Mouse (Mus musculus) midbrain, postnatal 0 days (tissue): ENCODE results near the gene Mrps2. TPM values are rescaled to one million over a fixed set of nuclear protein-coding genes. Genes with fewer than 3 reads are reported as not detected.

Experiments used
- ATAC-seq: fragments of 200-750 bp; cut with Nextera tagmentation; 2 replicates; pipeline ENCODE4 v1.8.0; 2017; ENCODE audit warnings: moderate number of reproducible peaks, mild to moderate bottlenecking, moderate TSS enrichment, moderate library complexity; ENCODE audit not compliant: low FRiP score
- DNase-seq: peaks from one replicate; pipeline ENCODE4 v3.0.0-alpha.2; 2015; ENCODE audit warnings: low spot score
- H3K27ac ChIP-seq: fragments of 300-500 bp; sonication (generic); 2 replicates; pipeline ENCODE4 v1.5.1; 2014; ENCODE audit warnings: low read depth, mild to moderate bottlenecking, low read length, mixed read lengths
- H3K27me3 ChIP-seq: fragments of 300-500 bp; sonication (generic); 2 replicates; pipeline ENCODE4 v1.6.1; 2014; ENCODE audit warnings: low read length, control low read depth, mixed read lengths; ENCODE audit not compliant: insufficient read depth
- H3K36me3 ChIP-seq: fragments of 300-500 bp; sonication (generic); 2 replicates; pipeline ENCODE4 v1.6.1; 2014; ENCODE audit warnings: low read length, control low read depth, mixed read lengths; ENCODE audit not compliant: insufficient read depth
- H3K4me1 ChIP-seq: fragments of 300-500 bp; sonication (generic); 2 replicates; pipeline ENCODE4 v1.6.1; 2014; ENCODE audit warnings: mild to moderate bottlenecking, control low read depth, antibody characterized with exemption, low read length, mixed read lengths; ENCODE audit not compliant: insufficient read depth
- H3K4me2 ChIP-seq: fragments of 300-500 bp; sonication (generic); 2 replicates; pipeline ENCODE4 v1.6.1; 2014; ENCODE audit warnings: low read depth, mild to moderate bottlenecking, low read length, mixed read lengths; ENCODE audit not compliant: poor library complexity, severe bottlenecking
- H3K4me3 ChIP-seq: fragments of 300-500 bp; sonication (generic); 2 replicates; pipeline ENCODE4 v1.5.1; 2014; ENCODE audit warnings: low read depth, mild to moderate bottlenecking, low read length, moderate library complexity
- H3K9ac ChIP-seq: fragments of 300-500 bp; sonication (generic); replicated peaks from 2 replicates; pipeline ENCODE4 v1.6.1; 2014; ENCODE audit warnings: mild to moderate bottlenecking, low read length, moderate library complexity, mixed read lengths; ENCODE audit not compliant: poor library complexity, severe bottlenecking
- H3K9me3 ChIP-seq: fragments of 300-500 bp; sonication (generic); 2 replicates; pipeline ENCODE4 v1.6.1; 2016; ENCODE audit warnings: low read length, control low read depth
- CTCF ChIP-seq: IDR thresholded peaks from 2 replicates; pipeline ENCODE4 v1.5.1; 2016; ENCODE audit warnings: antibody characterized with exemption, mild to moderate bottlenecking
- WGBS: fragments of 180-500 bp; shearing (Covaris S2); extraction: QIAGEN DNeasy Blood & Tissue Kit; methylation state at CpG from one replicate; pipeline ENCODE4 v1.1.7; 2014; 5-methylcytosine and 5-hydroxymethylcytosine counted together
- polyA plus RNA-seq: library from polyadenylated mRNA; unstranded; fragments of >200 nt; fragmentation: Nextera tagmentation; extraction: Ambion mirVana; gene quantifications from 2 replicates; pipeline ENCODE4 v1.2.1, GENCODE M21; 2015
- total RNA-seq: library from RNA; depleted of rRNA; stranded (reverse); fragments of >200 nt; gene quantifications from 2 replicates; pipeline ENCODE4 v1.2.3, GENCODE M21; 2014

Gene Mrps2
- total and polyA plus RNA-seq, 2 experiments from 2014 or later, result 27.7 to 38.3 TPM

DNA sequence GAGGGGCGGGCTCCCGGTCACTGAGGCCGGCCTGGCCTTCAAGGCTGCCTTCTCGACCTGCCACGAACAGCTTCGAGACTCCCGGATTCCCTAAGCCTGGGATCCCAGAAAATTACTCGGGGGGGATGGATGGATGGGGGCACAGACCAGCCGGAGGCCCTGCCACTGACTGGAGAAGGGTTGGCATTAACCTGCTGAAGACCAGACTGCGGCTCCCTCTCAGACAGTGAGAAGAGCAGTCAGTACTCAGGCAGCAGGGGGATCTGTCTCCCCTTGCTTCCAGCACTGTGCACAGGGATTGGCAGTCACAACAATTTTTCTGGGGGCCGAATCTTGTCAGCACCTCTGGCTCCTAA, 20.6 kb upstream of the Mrps2 start:
- Histone ChIP-seq H3K27me3 (no peaks in the 10 kb centered on the region), H3K9me3 (no peaks in the 10 kb centered on the region), H3K27ac (peak overlapping the region; percentile 90), H3K9ac (peak overlapping the region; percentile 86), H3K4me3 (peak overlapping the region; percentile 76), H3K36me3 (peaks cover 24% of the 10 kb centered on the region), H3K4me1 (peaks cover 4% of the 10 kb centered on the region), H3K4me2 (peak overlapping the region; percentile 93)
- 5% methylated on average over 11 of the region's 11 CpGs for WGBS
- ATAC-seq (peak; percentile 32; the same call in 1 of the 2 replicates), DNase-seq (peak; percentile 41)
- peak; percentile 25; the same call in 1 of the 2 replicates for TF ChIP-seq CTCF

- Histone ChIP-seq H3K9me3 (no peaks in the 10 kb centered on the region), H3K27ac (no peak overlapping the region), H3K27me3 (no peaks in the 10 kb centered on the region), H3K4me1 (no peaks in the 10 kb centered on the region), H3K4me3 (no peak overlapping the region), H3K9ac (no peak overlapping the region), H3K36me3 (peaks cover 38% of the 10 kb centered on the region), H3K4me2 (no peak overlapping the region)
- TF ChIP-seq CTCF, result no peak
- ATAC-seq, result no peak
- WGBS, result 92% methylated on average over 11 of the region's 11 CpGs
- DNase-seq, result no peak
Observed at GRCm38 (mm10) chr2:28451663-28452062, 16.2 kb upstream of the Mrps2 start.

DNA sequence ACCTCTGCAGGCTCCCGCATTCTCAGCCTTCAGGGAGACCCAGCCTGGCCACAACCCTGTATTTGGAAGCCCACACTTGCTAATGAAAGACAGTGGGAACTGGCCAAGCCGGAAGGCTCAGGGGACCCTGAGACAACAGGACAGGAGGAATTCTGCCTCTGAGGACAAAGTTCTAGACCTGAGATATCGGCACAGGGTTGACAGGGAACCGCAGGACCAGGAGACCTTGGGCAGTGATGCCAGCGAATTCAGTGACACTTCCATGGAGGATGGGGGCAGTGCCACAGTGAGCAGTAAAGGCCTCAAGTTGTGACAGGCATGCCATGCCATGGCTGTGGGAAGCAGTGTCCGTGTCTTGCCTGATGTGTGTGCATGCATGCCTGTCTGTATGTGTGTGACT, 14.3 kb upstream of the Mrps2 start:
- Histone ChIP-seq H3K27me3 (no peaks in the 10 kb centered on the region), H3K9me3 (no peaks in the 10 kb centered on the region), H3K9ac (no peak overlapping the region), H3K4me1 (no peaks in the 10 kb centered on the region), H3K27ac (no peak overlapping the region), H3K36me3 (peaks cover 38% of the 10 kb centered on the region), H3K4me2 (no peak overlapping the region), H3K4me3 (no peak overlapping the region)
- DNase-seq, result no peak
- 89% methylated on average over 6 of the region's 6 CpGs for WGBS
- TF ChIP-seq CTCF, result no peak
- ATAC-seq, result no peak

DNA sequence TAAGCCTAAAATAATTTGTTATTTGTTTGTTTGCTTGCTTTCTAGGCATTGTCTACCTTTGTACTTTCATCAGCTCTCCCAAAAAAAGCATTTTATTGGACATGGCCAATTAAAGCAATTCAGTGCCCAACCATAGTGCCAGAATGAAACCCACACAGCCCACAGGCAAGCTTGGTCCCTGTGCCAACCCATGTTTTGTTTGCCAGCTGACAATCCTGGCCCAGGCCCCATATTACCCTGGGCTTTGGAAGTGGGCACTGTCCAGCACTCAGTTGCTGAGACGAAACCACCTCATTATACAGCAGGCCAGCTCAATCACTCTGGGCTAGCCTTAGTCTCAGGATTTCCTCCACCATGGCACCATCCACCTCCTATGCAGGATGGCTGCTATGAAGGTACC, 11.2 kb upstream of the Mrps2 start:
- no peak overlapping the region for H3K4me3 ChIP-seq
- ATAC-seq (no peak), DNase-seq (peak; percentile 28)
- H3K4me2 ChIP-seq, result no peak overlapping the region
- H3K36me3 ChIP-seq, result peaks cover 21% of the 10 kb centered on the region
- no peaks in the 10 kb centered on the region for H3K27me3 ChIP-seq
- H3K27ac ChIP-seq, result no peak overlapping the region
- no peak overlapping the region for H3K9ac ChIP-seq
- no peaks in the 10 kb centered on the region for H3K4me1 ChIP-seq
- no peak for TF ChIP-seq CTCF
- 60% methylated on average over 1 of the region's 1 CpGs for WGBS
- H3K9me3 ChIP-seq, result no peaks in the 10 kb centered on the region

GRCm38 (mm10) chr2:28463919-28464318, 3.9 kb upstream of the Mrps2 start:
- peak; percentile 69 for TF ChIP-seq CTCF
- DNase-seq, result peak; percentile 54
- Histone ChIP-seq H3K4me1 (peaks cover 14% of the 10 kb centered on the region), H3K4me2 (no peak overlapping the region), H3K9me3 (no peaks in the 10 kb centered on the region), H3K4me3 (no peak overlapping the region), H3K36me3 (no peaks in the 10 kb centered on the region), H3K9ac (no peak overlapping the region), H3K27me3 (no peaks in the 10 kb centered on the region), H3K27ac (no peak overlapping the region)
- 39% methylated on average over 3 of the region's 3 CpGs for WGBS
- ATAC-seq, result no peak

GRCm38 (mm10) chr2:28464919-28465318, 2.9 kb upstream of the Mrps2 start:
- no peak overlapping the region for H3K9ac ChIP-seq
- H3K4me3 ChIP-seq, result no peak overlapping the region
- no peaks in the 10 kb centered on the region for H3K9me3 ChIP-seq
- DNase-seq (no peak), ATAC-seq (no peak)
- no peak overlapping the region for H3K27ac ChIP-seq
- H3K4me2 ChIP-seq, result no peak overlapping the region
- peaks cover 14% of the 10 kb centered on the region for H3K4me1 ChIP-seq
- TF ChIP-seq CTCF, result no peak
- H3K36me3 ChIP-seq, result peaks cover 8% of the 10 kb centered on the region
- WGBS, result 78% methylated on average over 9 of the region's 9 CpGs
- no peaks in the 10 kb centered on the region for H3K27me3 ChIP-seq
